Mouse (Mus musculus) spleen, adult 10 weeks (tissue): Measurements from ENCODE around the gene 4930519P11Rik. TPM values are rescaled to one million over a fixed set of nuclear protein-coding genes. Genes with fewer than 3 reads are reported as not detected.

Experiments
- polyA plus RNA-seq: library from polyadenylated mRNA; stranded (reverse); fragments of 350-450 nt; fragmentation: Illumina TruSeq; extraction: RNeasy Lipid Tissue Mini Kit (QIAGEN cat#74804); gene quantifications from one replicate; pipeline ENCODE4 v1.2.3, GENCODE M21; 2015; ENCODE audit warnings: low replicate concordance; ENCODE audit not compliant: insufficient read depth

4930519P11Rik gene
- not detected for polyA plus RNA-seq

DNA sequence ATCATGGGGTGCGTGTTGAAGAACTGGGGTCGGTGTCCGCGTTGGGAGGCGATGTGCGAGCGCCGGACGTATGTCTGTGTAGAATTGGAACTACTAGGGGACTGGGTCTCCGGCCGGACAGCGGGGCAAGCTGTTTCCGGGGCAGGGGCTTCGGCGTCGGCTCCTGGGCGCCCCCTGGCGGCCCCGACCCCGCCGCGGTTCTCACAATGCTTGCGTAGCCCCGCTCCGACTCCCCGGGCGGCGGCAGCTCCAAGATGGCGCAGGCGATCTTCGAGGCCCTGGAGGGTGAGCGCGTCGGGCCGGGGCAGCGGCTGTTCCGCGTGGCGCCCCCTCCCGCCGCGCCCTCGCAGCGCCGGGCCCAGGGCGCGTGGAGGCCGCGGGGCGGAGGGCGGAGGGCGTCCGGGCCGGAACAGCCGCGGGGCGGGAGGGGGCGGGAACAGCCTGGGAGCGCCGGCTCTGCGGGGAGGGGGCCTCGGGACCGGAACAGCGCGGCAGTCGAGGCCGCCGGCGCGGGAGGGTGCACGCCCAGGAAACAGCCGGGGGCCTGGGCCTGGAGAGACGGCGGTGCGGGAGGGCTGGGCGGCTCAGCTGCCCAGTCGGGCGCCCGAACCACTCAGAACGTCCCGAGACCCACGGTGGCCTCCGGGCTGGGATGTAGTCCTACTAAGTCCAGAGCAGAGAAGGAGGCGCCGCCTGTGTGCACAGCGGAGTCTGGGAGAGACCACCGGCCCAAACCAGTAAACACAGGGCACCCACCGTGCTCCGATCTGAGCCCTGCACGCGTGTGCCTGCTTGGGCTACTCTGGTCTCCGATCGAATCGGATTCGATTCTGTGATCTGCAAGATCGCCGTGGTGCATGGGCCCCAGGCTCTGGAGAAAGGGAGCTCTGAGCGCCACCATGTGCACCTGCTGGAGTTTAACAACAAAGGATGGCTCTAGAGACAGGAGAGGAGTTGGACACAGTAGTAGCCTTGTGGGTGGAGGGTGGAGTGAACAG lies at the start of gene 4930519P11Rik, which contains the start of gene Zfp341:
TSS of gene 4930519P11Rik (minus strand) at position 320 of the 998 bp plus-strand sequence.
TSS of gene Zfp341 (plus strand) at position 180 of the 998 bp plus-strand sequence.

DNA sequence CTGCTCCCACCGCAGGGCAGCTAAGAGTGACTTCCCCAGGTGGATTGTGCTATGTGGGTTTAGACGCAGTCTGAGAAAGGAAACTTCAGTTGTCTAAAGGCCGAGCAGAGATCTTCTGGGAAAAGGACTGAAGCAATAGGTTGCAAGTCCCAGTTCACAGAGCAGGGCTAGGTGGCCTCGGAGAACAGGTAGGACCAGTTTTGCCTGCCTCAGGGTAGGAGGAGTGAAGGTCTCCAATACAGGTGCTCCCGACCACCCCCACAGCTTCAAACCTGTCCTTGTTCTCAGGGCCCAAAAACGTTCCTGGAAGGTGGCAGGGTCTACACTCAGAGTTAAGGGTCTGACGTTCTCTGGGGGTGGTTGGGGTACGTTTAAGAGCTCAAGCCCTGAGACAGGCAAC lies 38.1 kb upstream of the 4930519P11Rik start, which contains the start of gene Chmp4b:
TSS of gene Chmp4b (plus strand) at position 343 of the 400 bp plus-strand sequence.

DNA sequence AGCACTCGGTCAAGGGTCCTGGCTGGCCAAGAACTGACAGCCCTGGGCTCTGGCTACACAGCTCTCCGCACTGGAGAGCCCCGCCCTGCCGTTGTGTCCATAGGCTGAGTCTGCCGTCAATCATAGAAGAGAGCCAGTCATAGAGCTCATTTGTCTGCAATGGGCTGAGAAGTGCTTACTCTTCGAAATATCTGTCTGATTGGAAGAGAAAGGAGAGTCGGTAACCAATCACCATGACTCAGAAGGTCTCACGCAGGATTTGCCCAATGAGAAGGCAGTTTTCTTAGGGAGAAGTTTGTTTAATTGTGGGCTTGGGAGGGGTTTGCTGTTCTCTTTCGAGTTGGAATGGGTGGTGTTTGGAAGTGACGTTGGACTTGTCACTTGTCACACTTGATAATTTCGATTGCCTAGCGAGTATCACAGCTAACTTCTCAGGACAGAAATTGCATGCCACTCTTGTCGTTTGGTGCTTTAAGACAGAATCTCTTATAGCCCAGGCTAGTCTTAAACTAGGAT lies 9.5 kb downstream of the 4930519P11Rik start, which contains the start of gene Pxmp4:
TSS of gene Pxmp4 (minus strand) at position 71 of the 516 bp plus-strand sequence.

DNA sequence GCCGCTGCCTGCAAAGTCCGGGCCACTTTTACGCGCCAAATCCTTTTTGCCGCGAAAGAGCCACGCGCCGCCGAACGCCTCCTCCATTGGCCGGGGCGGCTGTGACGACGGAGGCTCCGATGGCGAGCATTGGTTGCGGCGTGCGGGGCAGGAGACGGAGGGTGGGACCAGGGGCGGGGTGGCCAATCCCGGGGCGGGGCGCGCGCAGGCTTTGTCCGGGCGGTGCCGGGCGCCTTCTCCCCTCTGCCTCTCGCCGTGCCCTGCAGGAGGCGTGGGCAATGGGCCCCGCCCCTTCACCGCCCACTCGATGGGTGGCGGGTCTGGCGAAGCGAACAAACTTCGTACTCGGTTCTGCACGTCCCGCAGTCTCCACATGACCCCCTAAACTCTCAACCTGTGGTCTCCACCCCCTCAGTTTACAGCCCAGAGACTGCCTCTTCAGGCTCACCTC lies 43.4 kb downstream of the 4930519P11Rik start, which contains the start of gene E2f1:
TSS of gene E2f1 (minus strand) at position 57 of the 451 bp plus-strand sequence.

Other genes starting within 250 kb of the 4930519P11Rik start
- gene Cdk5rap1, start 240.4 kb downstream of the 4930519P11Rik start, polyA plus RNA-seq, result 13.6 TPM
- gene Snta1, start 205.3 kb downstream of the 4930519P11Rik start, polyA plus RNA-seq, result 2.1 TPM
- 16.1 TPM for gene Cbfa2t2, start 177.0 kb downstream of the 4930519P11Rik start, polyA plus RNA-seq
- not detected for gene 1700003F12Rik, start 66.4 kb downstream of the 4930519P11Rik start, polyA plus RNA-seq
- gene Actl10, start 61.7 kb downstream of the 4930519P11Rik start, polyA plus RNA-seq, result not detected
- gene Necab3, start 54.5 kb downstream of the 4930519P11Rik start, polyA plus RNA-seq, result 0.40 TPM
- 4.3 TPM for gene E2f1, start 43.5 kb downstream of the 4930519P11Rik start, polyA plus RNA-seq
- 12.2 TPM for gene Pxmp4, start 9.7 kb downstream of the 4930519P11Rik start, polyA plus RNA-seq
- gene Zfp341, start 140 bp downstream of the 4930519P11Rik start, polyA plus RNA-seq, result 1.9 TPM
- gene Chmp4b, start 38.3 kb upstream of the 4930519P11Rik start, polyA plus RNA-seq, result 144 TPM
- not detected for gene Gm14214, start 156.6 kb upstream of the 4930519P11Rik start, polyA plus RNA-seq
- 128 TPM for gene Raly, start 177.7 kb upstream of the 4930519P11Rik start, polyA plus RNA-seq
- not detected for gene a, start 178.0 kb upstream of the 4930519P11Rik start, polyA plus RNA-seq